Mouse (Mus musculus) heart, embryonic 10.5 days (tissue): ENCODE data around the gene Gosr2. TPM values are rescaled to one million over a fixed set of nuclear protein-coding genes. Genes with fewer than 3 reads are reported as not detected.

Experiments
- DNase-seq: peaks from one replicate; pipeline ENCODE4 v3.0.0-alpha.2; 2017; ENCODE audit warnings: low spot score
- H3K27ac ChIP-seq: fragments of 300-500 bp; sonication (generic); 2 replicates; pipeline ENCODE4 v1.5.1; 2016; ENCODE audit warnings: mild to moderate bottlenecking
- H3K27me3 ChIP-seq: fragments of 300-500 bp; sonication (generic); 2 replicates; pipeline ENCODE4 v1.6.1; 2016; ENCODE audit warnings: mild to moderate bottlenecking; ENCODE audit not compliant: poor library complexity, insufficient read depth, severe bottlenecking
- H3K36me3 ChIP-seq: fragments of 300-500 bp; sonication (generic); 2 replicates; pipeline ENCODE4 v1.6.1; 2016; ENCODE audit warnings: mild to moderate bottlenecking, moderate library complexity
- H3K4me1 ChIP-seq: fragments of 300-500 bp; sonication (generic); 2 replicates; pipeline ENCODE4 v1.6.1; 2016; ENCODE audit warnings: mild to moderate bottlenecking
- H3K4me3 ChIP-seq: fragments of 300-500 bp; sonication (generic); 2 replicates; pipeline ENCODE4 v1.5.1; 2016; ENCODE audit warnings: mild to moderate bottlenecking, moderate library complexity
- H3K9me3 ChIP-seq: fragments of 300-500 bp; sonication (generic); 2 replicates; pipeline ENCODE4 v1.6.1; 2016; ENCODE audit warnings: mild to moderate bottlenecking, moderate library complexity
- WGBS: fragments of 180-500 bp; shearing (Covaris S2); methylation state at CpG from one replicate; pipeline ENCODE4 v1.1.7; 2016; 5-methylcytosine and 5-hydroxymethylcytosine counted together
- polyA plus RNA-seq: library from polyadenylated mRNA; unstranded; fragments of >200 nt; fragmentation: Nextera tagmentation; extraction: Ambion mirVana; gene quantifications from 2 replicates; pipeline ENCODE4 v1.2.1, GENCODE M21; 2016

Gene Gosr2
- polyA plus RNA-seq, 1 experiment from 2014 or later, result 80.1 TPM

- 35% methylated on average over 9 of the region's 9 CpGs for WGBS
- H3K27ac ChIP-seq, result no peak overlapping the region
- DNase-seq, result no peak
- H3K36me3 ChIP-seq, result no peaks in the 10 kb centered on the region
- H3K9me3 ChIP-seq, result no peaks in the 10 kb centered on the region
- peaks cover 8% of the 10 kb centered on the region; the same call in 1 of the 2 replicates for H3K27me3 ChIP-seq
- peaks cover 22% of the 10 kb centered on the region for H3K4me1 ChIP-seq
- no peak overlapping the region for H3K4me3 ChIP-seq
Measured at GRCm38 (mm10) chr11:103716971-103717370, 19.3 kb upstream of the Gosr2 start.

GRCm38 (mm10) chr11:103714074-103714473, 16.4 kb upstream of the Gosr2 start:
- 75% methylated on average over 2 of the region's 2 CpGs for WGBS
- DNase-seq, result no peak

GRCm38 (mm10) chr11:103711851-103712587, 14.3 kb upstream of the Gosr2 start:
- Histone ChIP-seq H3K27me3 (peaks cover 11% of the 10 kb centered on the region; the same call in 1 of the 2 replicates), H3K9me3 (no peaks in the 10 kb centered on the region), H3K27ac (no peak overlapping the region), H3K4me3 (no peak overlapping the region), H3K4me1 (peaks cover 10% of the 10 kb centered on the region), H3K36me3 (no peaks in the 10 kb centered on the region)
- DNase-seq, result no peak
- WGBS, result 39% methylated on average over 28 of the region's 28 CpGs

More at GRCm38 (mm10) chr11:103714074-103714473, 16.4 kb upstream of the Gosr2 start:
- Histone ChIP-seq H3K9me3 (no peaks in the 10 kb centered on the region), H3K4me1 (peaks cover 20% of the 10 kb centered on the region), H3K4me3 (no peak overlapping the region), H3K27me3 (peaks cover 11% of the 10 kb centered on the region; the same call in 1 of the 2 replicates), H3K36me3 (no peaks in the 10 kb centered on the region), H3K27ac (no peak overlapping the region)

- Histone ChIP-seq H3K4me3 (no peak overlapping the region), H3K27me3 (peaks cover 10% of the 10 kb centered on the region; the same call in 1 of the 2 replicates), H3K4me1 (peaks cover 10% of the 10 kb centered on the region), H3K36me3 (no peaks in the 10 kb centered on the region), H3K27ac (no peak overlapping the region), H3K9me3 (no peaks in the 10 kb centered on the region)
- no peak for DNase-seq
- 82% methylated on average over 1 of the region's 1 CpGs for WGBS
Measured at GRCm38 (mm10) chr11:103709982-103710381, 12.3 kb upstream of the Gosr2 start.

- Histone ChIP-seq H3K36me3 (peaks cover 6% of the 10 kb centered on the region; the same call in 1 of the 2 replicates), H3K27ac (0 out of 2 replicates have a peak overlapping the region, but pooled peaks have one; percentile 38), H3K9me3 (no peaks in the 10 kb centered on the region), H3K4me1 (peaks cover 5% of the 10 kb centered on the region; the same call in 1 of the 2 replicates), H3K27me3 (peaks cover 4% of the 10 kb centered on the region; the same call in 1 of the 2 replicates), H3K4me3 (no peak overlapping the region)
- DNase-seq, result no peak
- 51% methylated on average over 8 of the region's 8 CpGs for WGBS
Measured at GRCm38 (mm10) chr11:103707005-103707404, 9.3 kb upstream of the Gosr2 start.

- no peaks in the 10 kb centered on the region for H3K36me3 ChIP-seq
- no peaks in the 10 kb centered on the region for H3K27me3 ChIP-seq
- H3K9me3 ChIP-seq, result no peaks in the 10 kb centered on the region
- H3K4me3 ChIP-seq, result peak overlapping the region; percentile 67
- DNase-seq, result no peak
- H3K27ac ChIP-seq, result peak overlapping the region; percentile 96
- WGBS, result 74% methylated on average over 2 of the region's 2 CpGs
- peaks cover 6% of the 10 kb centered on the region; the same call in 1 of the 2 replicates for H3K4me1 ChIP-seq
Measured at GRCm38 (mm10) chr11:103698226-103698625, 528 bp upstream of the Gosr2 start.

GRCm38 (mm10) chr11:103696851-103697564, 690 bp downstream of the Gosr2 start:
- no peaks in the 10 kb centered on the region for H3K36me3 ChIP-seq
- H3K27ac ChIP-seq, result peak overlapping the region; percentile 96
- no peaks in the 10 kb centered on the region for H3K27me3 ChIP-seq
- WGBS, result 2% methylated on average over 18 of the region's 18 CpGs
- DNase-seq, result no peak
- no peaks in the 10 kb centered on the region for H3K9me3 ChIP-seq
- peaks cover 6% of the 10 kb centered on the region; the same call in 1 of the 2 replicates for H3K4me1 ChIP-seq
- H3K4me3 ChIP-seq, result peak overlapping the region; percentile 67

- 74% methylated on average over 1 of the region's 1 CpGs for WGBS
- no peak for DNase-seq
- H3K4me3 ChIP-seq, result no peak overlapping the region
- H3K27ac ChIP-seq, result no peak overlapping the region
- no peaks in the 10 kb centered on the region for H3K27me3 ChIP-seq
- no peaks in the 10 kb centered on the region for H3K9me3 ChIP-seq
- peaks cover 38% of the 10 kb centered on the region for H3K4me1 ChIP-seq
- no peaks in the 10 kb centered on the region for H3K36me3 ChIP-seq
Measured at GRCm38 (mm10) chr11:103693241-103693640, 4.5 kb downstream of the Gosr2 start.

- H3K27ac ChIP-seq, result no peak overlapping the region; the same call in 1 of the 2 replicates
- no peaks in the 10 kb centered on the region for H3K27me3 ChIP-seq
- no peak overlapping the region for H3K4me3 ChIP-seq
- 55% methylated on average over 1 of the region's 1 CpGs for WGBS
- H3K36me3 ChIP-seq, result peaks cover 16% of the 10 kb centered on the region
- no peaks in the 10 kb centered on the region for H3K9me3 ChIP-seq
- peaks cover 55% of the 10 kb centered on the region for H3K4me1 ChIP-seq
- DNase-seq, result no peak
Measured at GRCm38 (mm10) chr11:103691036-103691435, 6.7 kb downstream of the Gosr2 start.

- Histone ChIP-seq H3K4me3 (no peak overlapping the region), H3K27me3 (no peaks in the 10 kb centered on the region), H3K4me1 (peaks cover 59% of the 10 kb centered on the region), H3K36me3 (peaks cover 36% of the 10 kb centered on the region), H3K27ac (peak overlapping the region; percentile 75), H3K9me3 (no peaks in the 10 kb centered on the region)
- 31% methylated on average over 3 of the region's 3 CpGs for WGBS
- DNase-seq, result no peak
Measured at GRCm38 (mm10) chr11:103688980-103689378, 8.7 kb downstream of the Gosr2 start.

- H3K4me3 ChIP-seq, result no peak overlapping the region
- peaks cover 64% of the 10 kb centered on the region for H3K4me1 ChIP-seq
- H3K27ac ChIP-seq, result peak overlapping the region; percentile 75
- DNase-seq, result no peak
- WGBS, result 18% methylated on average over 6 of the region's 6 CpGs
- H3K36me3 ChIP-seq, result peaks cover 41% of the 10 kb centered on the region
- no peaks in the 10 kb centered on the region for H3K9me3 ChIP-seq
- H3K27me3 ChIP-seq, result no peaks in the 10 kb centered on the region
Measured at GRCm38 (mm10) chr11:103688271-103688979, 9.3 kb downstream of the Gosr2 start.

GRCm38 (mm10) chr11:103686706-103687105, 11.0 kb downstream of the Gosr2 start:
- Histone ChIP-seq H3K4me1 (peaks cover 71% of the 10 kb centered on the region), H3K27ac (peak overlapping the region; percentile 2; the same call in 1 of the 2 replicates), H3K27me3 (no peaks in the 10 kb centered on the region), H3K9me3 (no peaks in the 10 kb centered on the region), H3K36me3 (peaks cover 58% of the 10 kb centered on the region), H3K4me3 (no peak overlapping the region)
- no peak for DNase-seq
- 70% methylated on average over 6 of the region's 6 CpGs for WGBS
